Mouse (Mus musculus) MEL (cell line): Measurements from ENCODE around the gene Fuom. TPM values are rescaled to one million over a fixed set of nuclear protein-coding genes. Genes with fewer than 3 reads are reported as not detected.

Experiments
- DNase-seq: peaks from one replicate; pipeline ENCODE4 v3.0.0; 2011; ENCODE audit warnings: low read depth, low spot score
- H3K27ac ChIP-seq: 2 replicates; pipeline ENCODE4 v1.5.1; 2012; ENCODE audit warnings: low read depth, mild to moderate bottlenecking, control low read depth, low read length, moderate library complexity; ENCODE audit not compliant: control insufficient read depth
- H3K27me3 ChIP-seq, 2 experiments: fragments of 150-350 bp in 1 of 2; sonication (generic) in 1 of 2; 2 replicates each; pipeline ENCODE4 v1.6.1; 2012; ENCODE audit warnings: low read length in 2 of 2, mild to moderate bottlenecking in 2 of 2, improper control_type of control experiment in 1 of 2, moderate library complexity in 1 of 2; ENCODE audit not compliant: insufficient read depth in 2 of 2, control insufficient read depth in 1 of 2
- H3K36me3 ChIP-seq, 2 experiments: 2 replicates each; pipeline ENCODE4 v1.6.1; 2012 to 2014; ENCODE audit warnings: low read length in 2 of 2, improper control_type of control experiment in 1 of 2, inconsistent platforms in 1 of 2, mild to moderate bottlenecking in 1 of 2; ENCODE audit not compliant: insufficient read depth in 2 of 2, control insufficient read depth in 1 of 2
- H3K4me1 ChIP-seq, 2 experiments: fragments of 150-350 bp in 1 of 2; sonication (generic) in 1 of 2; 2 replicates each; pipeline ENCODE4 v1.6.1; 2012; ENCODE audit warnings: low read length in 2 of 2, improper control_type of control experiment in 1 of 2, mild to moderate bottlenecking in 1 of 2; ENCODE audit not compliant: insufficient read depth in 2 of 2, control insufficient read depth in 1 of 2
- H3K4me3 ChIP-seq, 2 experiments: fragments of 150-350 bp in 1 of 2; sonication (generic) in 1 of 2; 2 replicates each; pipeline ENCODE4 v1.5.1; 2012; ENCODE audit warnings: low read depth in 2 of 2, low read length in 2 of 2, mild to moderate bottlenecking in 2 of 2, moderate library complexity in 2 of 2, control low read depth in 1 of 2, improper control_type of control experiment in 1 of 2; ENCODE audit not compliant: control insufficient read depth in 1 of 2, insufficient read depth in 1 of 2
- H3K79me2 ChIP-seq: 2 replicates; pipeline ENCODE4 v1.6.1; 2012; ENCODE audit warnings: mild to moderate bottlenecking, low read length, moderate library complexity; ENCODE audit not compliant: control insufficient read depth, poor library complexity, insufficient read depth
- H3K9ac ChIP-seq: 2 replicates; pipeline ENCODE4 v1.6.1; 2012; ENCODE audit warnings: low read depth, mild to moderate bottlenecking, control low read depth, low read length, moderate library complexity; ENCODE audit not compliant: control insufficient read depth, poor library complexity, severe bottlenecking
- H3K9me3 ChIP-seq: fragments of 150-350 bp; sonication (generic); replicated peaks from 2 replicates; pipeline ENCODE4 v1.6.1; 2012; ENCODE audit warnings: mild to moderate bottlenecking, low read length, improper control_type of control experiment, moderate library complexity; ENCODE audit not compliant: insufficient read depth
- CHD1 ChIP-seq: IDR thresholded peaks from 2 replicates; pipeline ENCODE4 v1.6.1; 2012; ENCODE audit warnings: low read depth, mild to moderate bottlenecking, inconsistent platforms, low read length, improper control_type of control experiment
- CHD2 ChIP-seq: IDR thresholded peaks from 2 replicates; pipeline ENCODE4 v1.6.1; 2011; ENCODE audit warnings: low read length, improper control_type of control experiment
- ELF1 ChIP-seq: IDR thresholded peaks from 2 replicates; pipeline ENCODE4 v1.6.1; 2014; ENCODE audit warnings: low read depth, mild to moderate bottlenecking, inconsistent platforms, low read length, improper control_type of control experiment, moderate library complexity
- ETS1 ChIP-seq: IDR thresholded peaks from 2 replicates; pipeline ENCODE4 v1.6.1; 2012; ENCODE audit warnings: low read depth, mild to moderate bottlenecking, inconsistent platforms, low read length, improper control_type of control experiment, moderate library complexity
- GATA1 ChIP-seq: IDR thresholded peaks from 2 replicates; pipeline ENCODE4 v1.6.1; 2011; ENCODE audit warnings: low read depth, low read length, improper control_type of control experiment
- KAT2A ChIP-seq: conservative IDR thresholded peaks from 2 replicates; pipeline ENCODE4 v1.6.1; 2012; ENCODE audit warnings: low read depth, low read length, improper control_type of control experiment, inconsistent platforms
- MAX ChIP-seq: IDR thresholded peaks from 2 replicates; pipeline ENCODE4 v1.6.1; 2011; ENCODE audit warnings: low read length, improper control_type of control experiment
- MEF2A ChIP-seq: IDR thresholded peaks from 2 replicates; pipeline ENCODE4 v1.6.1; 2014; ENCODE audit warnings: low read depth, mild to moderate bottlenecking, inconsistent platforms, low read length, improper control_type of control experiment; ENCODE audit not compliant: poor library complexity, insufficient replicate concordance, severe bottlenecking; ENCODE audit errors: extremely low read depth
- MXI1 ChIP-seq: IDR thresholded peaks from 2 replicates; pipeline ENCODE4 v1.6.1; 2011; ENCODE audit warnings: mild to moderate bottlenecking, low read depth, low read length, improper control_type of control experiment
- POLR2A ChIP-seq, 2 experiments: IDR thresholded peaks; 2 replicates each; pipeline ENCODE4 v1.6.1; 2011 to 2012; ENCODE audit warnings: low read length in 2 of 2, mild to moderate bottlenecking in 2 of 2, control low read depth in 1 of 2, improper control_type of control experiment in 1 of 2, low read depth in 1 of 2, moderate library complexity in 1 of 2; ENCODE audit not compliant: control insufficient read depth in 1 of 2, insufficient read depth in 1 of 2, poor library complexity in 1 of 2
- RCOR1 ChIP-seq: IDR thresholded peaks from 2 replicates; pipeline ENCODE4 v1.6.1; 2012; ENCODE audit warnings: low read depth, mild to moderate bottlenecking, inconsistent platforms, low read length, improper control_type of control experiment
- SMC3 ChIP-seq: IDR thresholded peaks from 2 replicates; pipeline ENCODE4 v1.6.1; 2011; ENCODE audit warnings: low read depth, low read length, improper control_type of control experiment
- TAL1 ChIP-seq: IDR thresholded peaks from 2 replicates; pipeline ENCODE4 v1.6.1; 2012; ENCODE audit warnings: mild to moderate bottlenecking, inconsistent platforms, low read length, moderate library complexity, mixed read lengths
- USF1 ChIP-seq: IDR thresholded peaks from 2 replicates; pipeline ENCODE4 v1.6.1; 2014; ENCODE audit warnings: low read depth, mild to moderate bottlenecking, inconsistent platforms, low read length, improper control_type of control experiment, moderate library complexity
- USF2 ChIP-seq, 2 experiments: IDR thresholded peaks; 2 replicates each; pipeline ENCODE4 v1.6.1; 2011 to 2012; ENCODE audit warnings: improper control_type of control experiment in 2 of 2, low read length in 2 of 2, borderline replicate concordance in 1 of 2, inconsistent platforms in 1 of 2, low read depth in 1 of 2, mild to moderate bottlenecking in 1 of 2; ENCODE audit not compliant: insufficient read depth in 1 of 2
- ZKSCAN1 ChIP-seq: IDR thresholded peaks from 2 replicates; pipeline ENCODE4 v1.6.1; 2012; ENCODE audit warnings: low read depth, mild to moderate bottlenecking, inconsistent platforms, low read length, improper control_type of control experiment, moderate library complexity
- ZMIZ1 ChIP-seq: IDR thresholded peaks from 2 replicates; pipeline ENCODE4 v1.6.1; 2012; ENCODE audit warnings: low read depth, mild to moderate bottlenecking, inconsistent platforms, low read length, improper control_type of control experiment, moderate library complexity
- ZNF384 ChIP-seq: IDR thresholded peaks from 2 replicates; pipeline ENCODE4 v1.6.1; 2012; ENCODE audit warnings: low read depth, mild to moderate bottlenecking, inconsistent platforms, low read length, improper control_type of control experiment
- polyA plus RNA-seq, 2 experiments: library from polyadenylated mRNA; stranded (reverse) in 1 of 2; unstranded in 1 of 2; fragments of >175 nt in 1 of 2; fragments of >200 nt in 1 of 2; gene quantifications; 2 replicates each; pipeline versions ENCODE4 v1.2.1 to v1.2.4; 2012; ENCODE audit warnings: low replicate concordance in 2 of 2, low read depth in 1 of 2; ENCODE audit not compliant: insufficient read length in 2 of 2, insufficient read depth in 1 of 2, missing spikeins in 1 of 2
- total RNA-seq: library from RNA; depleted of rRNA; stranded (reverse); fragments of 300-350 nt; gene quantifications from 2 replicates; pipeline ENCODE4 v1.2.3, GENCODE M21; 2012

Fuom gene
- total and polyA plus RNA-seq, 3 experiments, result 1.1 to 10.9 TPM; not detected in 1

- no peaks in the 10 kb centered on the region for H3K79me2 ChIP-seq
- no peak overlapping the region for H3K9ac ChIP-seq
- DNase-seq, result no peak
- no peaks in the 10 kb centered on the region for H3K9me3 ChIP-seq
- no peak for TF ChIP-seq TAL1
- no peak for TF ChIP-seq SMC3
- TF ChIP-seq POLR2A (IDR thresholded peaks at IDR 0.05; ENCODE audit: control insufficient read depth in 1 of 2, insufficient read depth in 1 of 2, low read depth in 1 of 2, low read length in 2 of 2, poor library complexity in 1 of 2), result no peak
- no peak for TF ChIP-seq KAT2A
- TF ChIP-seq ETS1, result no peak
- no peak for TF ChIP-seq ELF1
- TF ChIP-seq ZNF384, result no peak
- no peak for TF ChIP-seq MEF2A
- no peak for TF ChIP-seq ZMIZ1
- no peak for TF ChIP-seq CHD2
- TF ChIP-seq CHD1, result no peak
- no peak for TF ChIP-seq RCOR1
- no peak for TF ChIP-seq ZKSCAN1
- no peak for TF ChIP-seq USF2 (IDR thresholded peaks at IDR 0.05; ENCODE audit: borderline replicate concordance in 1 of 2, insufficient read depth in 1 of 2, low read depth in 1 of 2, low read length in 2 of 2)
- H3K27me3 ChIP-seq, result no peaks in the 10 kb centered on the region
- peaks cover 0 to 7% of the 10 kb centered on the region in 2 experiments; a peak in 2 of 4 replicates for H3K36me3 ChIP-seq
- H3K4me3 ChIP-seq, result no peak overlapping the region
- H3K4me1 ChIP-seq, result peaks cover 0 to 10% of the 10 kb centered on the region in 2 experiments; a peak in 2 of 4 replicates
- H3K27ac ChIP-seq, result no peak overlapping the region
Measured at GRCm38 (mm10) chr7:140094954-140095353, 7.3 kb downstream of the Fuom start.

- H3K4me3 ChIP-seq, result no peak within 1 kb of the TSS
- no peaks in the 10 kb centered on the region for H3K36me3 ChIP-seq
- no peaks in the 10 kb centered on the region for H3K9me3 ChIP-seq
- H3K4me1 ChIP-seq, result peaks cover 0 to under 1% of the 10 kb centered on the region in 2 experiments; a peak in 2 of 4 replicates
- H3K27me3 ChIP-seq, result no peaks in the 10 kb centered on the region
- TF ChIP-seq ZMIZ1, result no peak
- no peak for TF ChIP-seq USF1
- TF ChIP-seq MAX, result no peak
- TF ChIP-seq GATA1, result no peak
- no peak for TF ChIP-seq MXI1
- no peak for TF ChIP-seq ZKSCAN1
- no peak for TF ChIP-seq USF2 (IDR thresholded peaks at IDR 0.05; ENCODE audit: borderline replicate concordance in 1 of 2, insufficient read depth in 1 of 2, low read depth in 1 of 2, low read length in 2 of 2)
- TF ChIP-seq CHD1, result no peak
- no peaks in the 10 kb centered on the region for H3K79me2 ChIP-seq
- H3K27ac ChIP-seq, result no peak within 1 kb of the TSS
- no peak for DNase-seq
- H3K9ac ChIP-seq, result no peak within 1 kb of the TSS
Measured at GRCm38 (mm10) chr7:140092924-140093528, 9.2 kb downstream of the Fuom start, which contains the start of gene Prap1. TSS of gene Prap1 (plus strand) at chr7:140093395.
